Mouse (Mus musculus): ENCODE results near the gene Olfr222. TPM values are rescaled to one million over a fixed set of nuclear protein-coding genes. Genes with fewer than 3 reads are reported as not detected.
"Not testable (repeated sequence)": the region's sequence is repeated elsewhere in the genome, so short reads cannot be mapped to it uniquely, and the experiment has no call there.

Gene Olfr222
- polyA plus RNA-seq (2012; fragmentation: generic; extraction: Trizol), result not detected

DNA sequence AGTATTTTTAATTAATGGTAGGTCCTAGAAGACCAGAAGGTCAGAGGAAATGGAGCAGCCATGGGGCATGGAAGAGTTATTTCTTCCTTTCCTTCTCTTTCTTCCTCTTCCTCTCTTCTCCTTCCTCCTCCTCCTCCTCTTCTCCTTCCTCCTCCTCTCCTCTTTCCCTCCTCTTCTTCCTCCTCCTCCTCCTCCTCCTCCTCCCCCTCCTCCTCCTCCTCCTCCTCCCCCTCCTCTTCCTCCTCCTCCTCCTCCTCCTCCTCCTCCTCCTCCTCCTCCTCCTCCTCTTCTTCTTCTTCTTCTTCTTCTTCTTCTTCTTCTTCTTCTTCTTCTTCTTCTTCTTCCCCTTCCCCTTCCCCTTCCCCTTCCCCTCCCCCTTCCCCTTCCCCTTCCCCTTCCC is at the start of gene Olfr222:
Gene Olfr222 (minus strand): TSS at position 101 of the 400 bp plus-strand sequence.
- not testable (repeated sequence) for H3ac ChIP-seq (ENCODE audit: control insufficient read depth, insufficient read length); H3K4me3 ChIP-seq; H3K36me3 ChIP-seq (ENCODE audit: control insufficient read depth, insufficient read depth); H3K79me2 ChIP-seq (ENCODE audit: control insufficient read depth, insufficient read depth); H3K4me2 ChIP-seq (ENCODE audit: low read depth)
- H3K27me3 ChIP-seq (ENCODE audit: control insufficient read depth, insufficient read depth, insufficient read length), result peaks cover 28% of the 10 kb centered on the region

- H3K4me2 ChIP-seq (ENCODE audit: low read depth), result no peak overlapping the region
- no peaks in the 10 kb centered on the region for H3K27me3 ChIP-seq (ENCODE audit: control insufficient read depth, insufficient read depth, insufficient read length)
- no peak overlapping the region for H3ac ChIP-seq (ENCODE audit: control insufficient read depth, insufficient read length)
- H3K36me3 ChIP-seq (ENCODE audit: control insufficient read depth, insufficient read depth), result no peaks in the 10 kb centered on the region
- no peak overlapping the region for H3K4me3 ChIP-seq
- TF ChIP-seq TCF12 (IDR thresholded peaks at IDR 0.05; ENCODE audit: insufficient read depth, poor library complexity, severe bottlenecking) (no peak), MYOD1 (IDR thresholded peaks at IDR 0.05; ENCODE audit: control insufficient read depth in 1 of 3, insufficient read length in 2 of 3, low read depth in 2 of 3) (no peak), POLR2A (IDR thresholded peaks at IDR 0.05; ENCODE audit: insufficient read length, low read depth) (no peak), POLR2AphosphoS2 (IDR thresholded peaks at IDR 0.05; ENCODE audit: insufficient read length, low read depth) (no peak)
- H3K79me2 ChIP-seq (ENCODE audit: control insufficient read depth, insufficient read depth), result no peaks in the 10 kb centered on the region
Measured at GRCm38 (mm10) chr11:59624017-59624630, 48.1 kb upstream of the Olfr222 start.

- H3K79me2 ChIP-seq (ENCODE audit: control insufficient read depth, insufficient read depth), result no peaks in the 10 kb centered on the region
- TF ChIP-seq MYOG (IDR thresholded peaks at IDR 0.05; ENCODE audit: control insufficient read depth in 1 of 3, insufficient read depth in 1 of 3, insufficient read length in 2 of 3, low read depth in 2 of 3) (no peak), E2F4 (IDR thresholded peaks at IDR 0.05; ENCODE audit: insufficient read depth) (no peak), TCF12 (IDR thresholded peaks at IDR 0.05; ENCODE audit: insufficient read depth, poor library complexity, severe bottlenecking) (no peak)
- no peaks in the 10 kb centered on the region for H3K27me3 ChIP-seq (ENCODE audit: control insufficient read depth, insufficient read depth, insufficient read length)
- H3K4me2 ChIP-seq (ENCODE audit: low read depth), result no peak overlapping the region
- H3K36me3 ChIP-seq (ENCODE audit: control insufficient read depth, insufficient read depth), result no peaks in the 10 kb centered on the region
- no peak overlapping the region for H3K4me3 ChIP-seq
- no peak overlapping the region for H3ac ChIP-seq (ENCODE audit: control insufficient read depth, insufficient read length)
Measured at GRCm38 (mm10) chr11:59622214-59622613, 46.2 kb upstream of the Olfr222 start.

- H3K79me2 ChIP-seq (ENCODE audit: control insufficient read depth, insufficient read depth); H3K36me3 ChIP-seq (ENCODE audit: control insufficient read depth, insufficient read depth); H3K4me2 ChIP-seq (ENCODE audit: low read depth); H3K4me3 ChIP-seq; H3ac ChIP-seq (ENCODE audit: control insufficient read depth, insufficient read length); H3K27me3 ChIP-seq (ENCODE audit: control insufficient read depth, insufficient read depth, insufficient read length): not testable (repeated sequence)
Measured at GRCm38 (mm10) chr11:59616986-59617385, 41.0 kb upstream of the Olfr222 start.

DNA sequence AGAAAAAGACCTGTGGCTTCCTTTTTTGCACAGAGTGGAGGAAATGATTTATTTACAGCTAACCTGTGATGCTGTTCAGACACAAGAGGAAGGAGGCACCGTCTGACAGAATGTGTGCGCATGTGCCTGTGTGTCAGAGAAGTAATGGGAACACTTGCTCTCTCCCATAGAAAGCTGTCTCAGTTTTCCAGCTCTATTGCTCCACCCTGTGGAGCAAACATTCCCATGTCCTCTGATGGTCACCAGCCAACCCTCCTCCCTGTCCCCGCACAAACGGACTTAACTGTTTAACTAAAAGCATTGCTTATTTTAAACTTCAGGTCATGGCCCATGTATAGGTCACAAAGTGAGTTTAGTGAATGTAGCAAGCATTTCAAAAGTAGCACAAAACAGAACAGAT is 38.1 kb upstream of the Olfr222 start:
- TF ChIP-seq REST (IDR thresholded peaks at IDR 0.05; ENCODE audit: insufficient read depth, insufficient read length) (no peak), POLR2AphosphoS2 (IDR thresholded peaks at IDR 0.05; ENCODE audit: insufficient read length, low read depth) (no peak), MYOG (IDR thresholded peaks at IDR 0.05; ENCODE audit: control insufficient read depth in 1 of 3, insufficient read depth in 1 of 3, insufficient read length in 2 of 3, low read depth in 2 of 3) (no peak), TCF3 (IDR thresholded peaks at IDR 0.05; ENCODE audit: insufficient read length, low read depth) (no peak), TCF12 (IDR thresholded peaks at IDR 0.05; ENCODE audit: insufficient read depth, poor library complexity, severe bottlenecking) (no peak), USF1 (IDR thresholded peaks at IDR 0.05; ENCODE audit: low read depth) (no peak), MAX (IDR thresholded peaks at IDR 0.05; ENCODE audit: low read depth) (no peak), SRF (IDR thresholded peaks at IDR 0.05; ENCODE audit: control insufficient read depth, insufficient read length, low read depth) (no peak), POLR2A (IDR thresholded peaks at IDR 0.05; ENCODE audit: insufficient read length, low read depth) (no peak), CEBPB (IDR thresholded peaks at IDR 0.05; ENCODE audit: insufficient read depth, poor library complexity, severe bottlenecking) (no peak), MYOD1 (IDR thresholded peaks at IDR 0.05; ENCODE audit: control insufficient read depth in 1 of 3, insufficient read length in 2 of 3, low read depth in 2 of 3) (no peak), E2F4 (IDR thresholded peaks at IDR 0.05; ENCODE audit: insufficient read depth) (no peak)

DNA sequence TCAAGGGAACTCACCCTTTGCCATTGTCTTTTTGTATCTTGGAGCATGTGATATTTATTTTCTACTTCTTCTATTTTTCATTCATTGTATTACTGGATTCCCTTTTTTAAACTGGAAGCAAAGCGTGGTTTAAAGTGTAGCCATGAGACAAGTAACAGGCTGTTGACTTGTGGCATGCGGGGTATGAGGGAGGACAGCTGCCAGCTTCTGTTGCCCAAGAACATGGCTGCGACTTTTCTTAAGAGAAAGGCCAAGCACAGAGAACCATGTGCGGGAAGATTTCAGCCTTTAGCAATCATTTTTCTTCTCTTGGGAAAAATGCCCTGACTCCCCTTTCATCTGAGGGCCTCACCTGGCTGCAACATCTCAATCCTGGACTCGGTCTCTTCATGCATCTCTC is 35.6 kb upstream of the Olfr222 start:
- H3K79me2 ChIP-seq (ENCODE audit: control insufficient read depth, insufficient read depth), result no peaks in the 10 kb centered on the region
- no peaks in the 10 kb centered on the region for H3K36me3 ChIP-seq (ENCODE audit: control insufficient read depth, insufficient read depth)
- H3ac ChIP-seq (ENCODE audit: control insufficient read depth, insufficient read length), result no peak overlapping the region
- no peak overlapping the region for H3K4me3 ChIP-seq
- no peak overlapping the region for H3K4me2 ChIP-seq (ENCODE audit: low read depth)
- no peaks in the 10 kb centered on the region for H3K27me3 ChIP-seq (ENCODE audit: control insufficient read depth, insufficient read depth, insufficient read length)
- TF ChIP-seq E2F4 (IDR thresholded peaks at IDR 0.05; ENCODE audit: insufficient read depth) (no peak), SRF (IDR thresholded peaks at IDR 0.05; ENCODE audit: control insufficient read depth, insufficient read length, low read depth) (no peak), TCF12 (IDR thresholded peaks at IDR 0.05; ENCODE audit: insufficient read depth, poor library complexity, severe bottlenecking) (no peak), CEBPB (IDR thresholded peaks at IDR 0.05; ENCODE audit: insufficient read depth, poor library complexity, severe bottlenecking) (peak; percentile 46; the same call in 1 of the 2 replicates), MYOD1 (IDR thresholded peaks at IDR 0.05; ENCODE audit: control insufficient read depth in 1 of 3, insufficient read length in 2 of 3, low read depth in 2 of 3) (peak in 2 of 3 experiments; percentile 66 to 70), POLR2AphosphoS2 (IDR thresholded peaks at IDR 0.05; ENCODE audit: insufficient read length, low read depth) (no peak), TCF3 (IDR thresholded peaks at IDR 0.05; ENCODE audit: insufficient read length, low read depth) (no peak), MAX (IDR thresholded peaks at IDR 0.05; ENCODE audit: low read depth) (no peak), MYOG (IDR thresholded peaks at IDR 0.05; ENCODE audit: control insufficient read depth in 1 of 3, insufficient read depth in 1 of 3, insufficient read length in 2 of 3, low read depth in 2 of 3) (peak in 2 of 3 experiments; percentile 58 to 69), REST (IDR thresholded peaks at IDR 0.05; ENCODE audit: insufficient read depth, insufficient read length) (no peak)

More for the DNA sequence above, 38.1 kb upstream of the Olfr222 start:
- Histone ChIP-seq H3K79me2 (ENCODE audit: control insufficient read depth, insufficient read depth) (no peaks in the 10 kb centered on the region), H3K4me3 (no peak overlapping the region), H3K27me3 (ENCODE audit: control insufficient read depth, insufficient read depth, insufficient read length) (no peaks in the 10 kb centered on the region), H3K4me2 (ENCODE audit: low read depth) (peak overlapping the region; percentile 16), H3K36me3 (ENCODE audit: control insufficient read depth, insufficient read depth) (no peaks in the 10 kb centered on the region), H3ac (ENCODE audit: control insufficient read depth, insufficient read length) (no peak overlapping the region)

All from myocyte (in vitro differentiated cells).